Mouse (Mus musculus): ENCODE data around the gene Myo16. TPM values are rescaled to one million over a fixed set of nuclear protein-coding genes. Genes with fewer than 3 reads are reported as not detected.

The Myo16 gene
- polyA plus RNA-seq, 1 experiment from 2014 or later = 0.35 TPM

- ATAC-seq (replicated peaks; ENCODE audit: insufficient number of reproducible peaks, insufficient read depth, low FRiP score, low read depth) = no peak
Observed at GRCm38 (mm10) chr8:10517381-10517780, 363.7 kb downstream of the Myo16 start.

GRCm38 (mm10) chr8:10519276-10519675 lies 365.6 kb downstream of the Myo16 start:
- Histone ChIP-seq H3K9ac (no peak overlapping the region), H3K27me3 (no peaks in the 10 kb centered on the region), H3K4me2 (no peak overlapping the region), H3K27ac (no peak overlapping the region), H3K9me3 (replicated peaks) (no peaks in the 10 kb centered on the region), H3K4me1 (replicated peaks) (no peaks in the 10 kb centered on the region), H3K4me3 (no peak overlapping the region), H3K36me3 (no peaks in the 10 kb centered on the region)
- 65% methylated on average over 7 of the region's 7 CpGs for WGBS
- no peak for ATAC-seq (replicated peaks; ENCODE audit: insufficient number of reproducible peaks, insufficient read depth, low FRiP score, low read depth)

More at GRCm38 (mm10) chr8:10517381-10517780, 363.7 kb downstream of the Myo16 start:
- Histone ChIP-seq H3K4me1 (replicated peaks) (no peaks in the 10 kb centered on the region), H3K27ac (no peak overlapping the region), H3K9ac (no peak overlapping the region), H3K9me3 (replicated peaks) (no peaks in the 10 kb centered on the region), H3K4me2 (no peak overlapping the region), H3K36me3 (no peaks in the 10 kb centered on the region), H3K4me3 (no peak overlapping the region), H3K27me3 (no peaks in the 10 kb centered on the region)
- 82% methylated on average over 8 of the region's 8 CpGs for WGBS

- H3K9me3 ChIP-seq (replicated peaks) = no peaks in the 10 kb centered on the region
- H3K27ac ChIP-seq = no peak overlapping the region
- H3K4me2 ChIP-seq = no peak overlapping the region
- H3K27me3 ChIP-seq = no peaks in the 10 kb centered on the region
- no peaks in the 10 kb centered on the region for H3K36me3 ChIP-seq
- no peak for ATAC-seq (replicated peaks; ENCODE audit: insufficient number of reproducible peaks, insufficient read depth, low FRiP score, low read depth)
- H3K9ac ChIP-seq = no peak overlapping the region
- 72% methylated on average over 4 of the region's 4 CpGs for WGBS
- H3K4me1 ChIP-seq (replicated peaks) = no peaks in the 10 kb centered on the region
- no peak overlapping the region for H3K4me3 ChIP-seq
Observed at GRCm38 (mm10) chr8:10521463-10521862, 367.8 kb downstream of the Myo16 start.

- Histone ChIP-seq H3K27ac (no peak overlapping the region), H3K4me2 (no peak overlapping the region), H3K4me3 (no peak overlapping the region), H3K9ac (no peak overlapping the region), H3K4me1 (replicated peaks) (no peaks in the 10 kb centered on the region), H3K27me3 (no peaks in the 10 kb centered on the region), H3K9me3 (replicated peaks) (no peaks in the 10 kb centered on the region), H3K36me3 (no peaks in the 10 kb centered on the region)
- WGBS = 66% methylated on average over 4 of the region's 4 CpGs
- ATAC-seq (replicated peaks; ENCODE audit: insufficient number of reproducible peaks, insufficient read depth, low FRiP score, low read depth) = no peak
Observed at GRCm38 (mm10) chr8:10525686-10526085, 372.0 kb downstream of the Myo16 start.

- 63% methylated on average over 5 of the region's 5 CpGs for WGBS
- no peak overlapping the region for H3K4me2 ChIP-seq
- no peaks in the 10 kb centered on the region for H3K9me3 ChIP-seq (replicated peaks)
- H3K4me1 ChIP-seq (replicated peaks) = no peaks in the 10 kb centered on the region
- H3K27ac ChIP-seq = no peak overlapping the region
- ATAC-seq (replicated peaks; ENCODE audit: insufficient number of reproducible peaks, insufficient read depth, low FRiP score, low read depth) = no peak
- H3K4me3 ChIP-seq = no peak overlapping the region
- H3K9ac ChIP-seq = no peak overlapping the region
- H3K36me3 ChIP-seq = no peaks in the 10 kb centered on the region
- H3K27me3 ChIP-seq = no peaks in the 10 kb centered on the region
Observed at GRCm38 (mm10) chr8:10526616-10527015, 372.9 kb downstream of the Myo16 start.

- no peak overlapping the region for H3K27ac ChIP-seq
- H3K4me3 ChIP-seq = no peak overlapping the region
- WGBS = 70% methylated on average over 16 of the region's 16 CpGs
- H3K4me1 ChIP-seq (replicated peaks) = no peaks in the 10 kb centered on the region
- H3K4me2 ChIP-seq = no peak overlapping the region
- H3K9ac ChIP-seq = no peak overlapping the region
- no peak for ATAC-seq (replicated peaks; ENCODE audit: insufficient number of reproducible peaks, insufficient read depth, low FRiP score, low read depth)
- H3K27me3 ChIP-seq = no peaks in the 10 kb centered on the region
- H3K36me3 ChIP-seq = no peaks in the 10 kb centered on the region
- H3K9me3 ChIP-seq (replicated peaks) = no peaks in the 10 kb centered on the region
Observed at GRCm38 (mm10) chr8:10534619-10535286, 381.0 kb downstream of the Myo16 start.

GRCm38 (mm10) chr8:10538319-10538718 lies 384.6 kb downstream of the Myo16 start:
- Histone ChIP-seq H3K9me3 (replicated peaks) (no peaks in the 10 kb centered on the region), H3K9ac (no peak overlapping the region), H3K36me3 (no peaks in the 10 kb centered on the region), H3K27me3 (no peaks in the 10 kb centered on the region), H3K4me1 (replicated peaks) (no peaks in the 10 kb centered on the region), H3K4me3 (no peak overlapping the region), H3K27ac (no peak overlapping the region), H3K4me2 (no peak overlapping the region)
- ATAC-seq (replicated peaks; ENCODE audit: insufficient number of reproducible peaks, insufficient read depth, low FRiP score, low read depth) = no peak
- 66% methylated on average over 6 of the region's 6 CpGs for WGBS

GRCm38 (mm10) chr8:10539665-10540064 lies 386.0 kb downstream of the Myo16 start:
- Histone ChIP-seq H3K9me3 (replicated peaks) (no peaks in the 10 kb centered on the region), H3K4me1 (replicated peaks) (no peaks in the 10 kb centered on the region), H3K4me3 (no peak overlapping the region), H3K9ac (no peak overlapping the region), H3K27ac (no peak overlapping the region), H3K4me2 (no peak overlapping the region), H3K27me3 (no peaks in the 10 kb centered on the region), H3K36me3 (no peaks in the 10 kb centered on the region)
- WGBS = 71% methylated on average over 4 of the region's 4 CpGs
- no peak for ATAC-seq (replicated peaks; ENCODE audit: insufficient number of reproducible peaks, insufficient read depth, low FRiP score, low read depth)

- H3K27me3 ChIP-seq = no peaks in the 10 kb centered on the region
- H3K27ac ChIP-seq = no peak overlapping the region
- H3K36me3 ChIP-seq = no peaks in the 10 kb centered on the region
- no peak overlapping the region for H3K4me3 ChIP-seq
- 89% methylated on average over 3 of the region's 3 CpGs for WGBS
- H3K4me1 ChIP-seq (replicated peaks) = no peaks in the 10 kb centered on the region
- H3K9me3 ChIP-seq (replicated peaks) = no peaks in the 10 kb centered on the region
- no peak for ATAC-seq (replicated peaks; ENCODE audit: insufficient number of reproducible peaks, insufficient read depth, low FRiP score, low read depth)
- no peak overlapping the region for H3K9ac ChIP-seq
- H3K4me2 ChIP-seq = no peak overlapping the region
Observed at GRCm38 (mm10) chr8:10545890-10546289, 392.2 kb downstream of the Myo16 start.

- no peaks in the 10 kb centered on the region for H3K27me3 ChIP-seq
- WGBS = 86% methylated on average over 8 of the region's 8 CpGs
- ATAC-seq (replicated peaks; ENCODE audit: insufficient number of reproducible peaks, insufficient read depth, low FRiP score, low read depth) = no peak
Observed at GRCm38 (mm10) chr8:10546519-10546918, 392.8 kb downstream of the Myo16 start.

GRCm38 (mm10) chr8:10548003-10548584 lies 394.4 kb downstream of the Myo16 start:
- Histone ChIP-seq H3K36me3 (no peaks in the 10 kb centered on the region), H3K4me3 (no peak overlapping the region), H3K27ac (no peak overlapping the region), H3K4me2 (no peak overlapping the region), H3K4me1 (replicated peaks) (no peaks in the 10 kb centered on the region), H3K9me3 (replicated peaks) (no peaks in the 10 kb centered on the region), H3K9ac (no peak overlapping the region), H3K27me3 (no peaks in the 10 kb centered on the region)
- 49% methylated on average over 9 of the region's 9 CpGs for WGBS
- ATAC-seq (replicated peaks; ENCODE audit: insufficient number of reproducible peaks, insufficient read depth, low FRiP score, low read depth) = no peak

More at GRCm38 (mm10) chr8:10546519-10546918, 392.8 kb downstream of the Myo16 start:
- Histone ChIP-seq H3K4me1 (replicated peaks) (no peaks in the 10 kb centered on the region), H3K27ac (no peak overlapping the region), H3K36me3 (no peaks in the 10 kb centered on the region), H3K9me3 (replicated peaks) (no peaks in the 10 kb centered on the region), H3K4me2 (no peak overlapping the region), H3K9ac (no peak overlapping the region), H3K4me3 (no peak overlapping the region)

GRCm38 (mm10) chr8:10549434-10549833 lies 395.7 kb downstream of the Myo16 start:
- H3K4me1 ChIP-seq (replicated peaks) = no peaks in the 10 kb centered on the region
- H3K36me3 ChIP-seq = no peaks in the 10 kb centered on the region
- H3K9ac ChIP-seq = no peak overlapping the region
- ATAC-seq (replicated peaks; ENCODE audit: insufficient number of reproducible peaks, insufficient read depth, low FRiP score, low read depth) = no peak
- H3K9me3 ChIP-seq (replicated peaks) = no peaks in the 10 kb centered on the region
- WGBS = 91% methylated on average over 3 of the region's 3 CpGs
- H3K4me3 ChIP-seq = no peak overlapping the region
- H3K4me2 ChIP-seq = no peak overlapping the region
- H3K27me3 ChIP-seq = no peaks in the 10 kb centered on the region
- H3K27ac ChIP-seq = no peak overlapping the region

Measured in heart, embryonic 15.5 days (tissue).